Mouse (Mus musculus): ENCODE data around the gene Chid1.

DNA sequence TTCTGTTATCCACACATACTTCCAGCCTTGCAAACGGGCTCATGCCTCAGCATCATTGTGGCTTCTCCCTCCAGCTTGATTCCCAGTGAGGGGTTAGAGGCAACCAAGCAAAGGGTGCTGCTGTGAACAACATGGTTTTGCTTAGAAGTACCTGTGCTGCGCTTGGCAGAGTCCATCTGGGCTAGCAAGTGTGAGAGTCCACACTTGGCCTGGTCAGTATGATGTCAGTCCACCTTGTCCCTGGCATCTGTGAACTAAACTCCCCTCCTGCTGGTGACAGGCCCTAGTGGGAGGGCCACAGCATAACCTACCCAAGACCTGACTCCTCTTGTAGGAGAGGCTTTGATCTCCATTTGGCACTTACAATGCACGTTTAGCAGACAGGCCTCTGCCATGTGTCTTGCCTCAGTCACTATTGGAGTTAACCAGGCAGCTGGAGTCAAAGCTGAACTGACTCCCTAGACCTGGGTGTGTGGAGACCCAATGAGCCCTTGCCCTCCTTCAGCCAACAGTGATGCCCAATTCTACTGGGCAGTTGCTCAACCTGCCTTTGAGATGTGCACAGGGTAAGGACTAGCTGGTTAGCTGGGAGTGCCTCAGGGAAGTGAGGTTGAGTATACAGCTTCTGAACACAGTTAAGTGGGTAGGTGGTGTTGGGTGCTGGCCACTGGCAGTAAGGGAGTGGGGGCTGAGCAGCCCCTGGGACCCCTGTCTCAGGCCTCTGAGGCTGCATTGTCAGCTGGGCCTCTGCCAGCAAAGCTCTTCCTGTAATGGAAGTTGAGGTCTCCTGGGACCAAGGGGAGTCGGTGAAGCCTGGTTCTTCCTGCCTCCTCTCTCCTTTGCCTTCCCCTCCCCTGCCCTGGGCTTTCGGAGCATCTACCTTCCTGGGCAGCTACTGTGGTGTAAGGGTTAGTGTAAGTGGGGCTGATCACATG, 55.2 kb downstream of the Chid1 start:
- TF ChIP-seq CTCF (IDR thresholded peaks at IDR 0.05; ENCODE audit: low read depth) (no peak), EP300 (optimal IDR thresholded peaks at IDR 0.05) (no peak)

All from stomach, postnatal 0 days (tissue).